Mouse (Mus musculus): ENCODE results near the gene Camk2b.
"Not testable (repeated sequence)": the region's sequence is repeated elsewhere in the genome, so short reads cannot be mapped to it uniquely, and the experiment has no call there.

The Camk2b gene

GRCm38 (mm10) chr11:5979088-5979487 is 87.1 kb downstream of the Camk2b start:
- no peak for DNase-seq

- DNase-seq, result no peak
Measured at GRCm38 (mm10) chr11:5976106-5976505, 90.1 kb downstream of the Camk2b start.

- no peak for DNase-seq
Measured at GRCm38 (mm10) chr11:5975068-5975467, 91.1 kb downstream of the Camk2b start.

- DNase-seq, result no peak
Measured at GRCm38 (mm10) chr11:5974053-5974452, 92.1 kb downstream of the Camk2b start.

- no peak for DNase-seq
Measured at GRCm38 (mm10) chr11:5973151-5973550, 93.0 kb downstream of the Camk2b start.

GRCm38 (mm10) chr11:5971202-5971601 is 95.0 kb downstream of the Camk2b start:
- no peak for DNase-seq

GRCm38 (mm10) chr11:5968223-5968622 is 97.9 kb downstream of the Camk2b start:
- no peak for DNase-seq

GRCm38 (mm10) chr11:5966751-5967150 is 99.4 kb downstream of the Camk2b start:
- DNase-seq, result no peak

GRCm38 (mm10) chr11:5965865-5966264 is 100.3 kb downstream of the Camk2b start:
- no peak for DNase-seq

GRCm38 (mm10) chr11:5960051-5960450 is 106.1 kb downstream of the Camk2b start:
- DNase-seq, result no peak

- peak; percentile 94 for DNase-seq
Measured at GRCm38 (mm10) chr11:5955546-5956276, 110.5 kb downstream of the Camk2b start, which contains the start of gene Ykt6. Gene Ykt6 (plus strand): TSS chr11:5955693.

GRCm38 (mm10) chr11:5954965-5955504 is 111.1 kb downstream of the Camk2b start:
- peak; percentile 46 for DNase-seq

GRCm38 (mm10) chr11:5954435-5954834 is 111.7 kb downstream of the Camk2b start:
- no peak for DNase-seq

GRCm38 (mm10) chr11:5953130-5953765 is 112.9 kb downstream of the Camk2b start:
- DNase-seq, result no peak

- DNase-seq, result no peak
Measured at GRCm38 (mm10) chr11:5952501-5952900, 113.7 kb downstream of the Camk2b start.

- DNase-seq, result no peak
Measured at GRCm38 (mm10) chr11:5949586-5950352, 116.4 kb downstream of the Camk2b start, which contains the start of gene Gck. Gene Gck (minus strand): TSS chr11:5950081.

- no peak for DNase-seq
Measured at GRCm38 (mm10) chr11:5948546-5949250, 117.5 kb downstream of the Camk2b start.

- no peak for DNase-seq
Measured at GRCm38 (mm10) chr11:5947796-5948195, 118.4 kb downstream of the Camk2b start.

GRCm38 (mm10) chr11:5945096-5945495 is 121.1 kb downstream of the Camk2b start:
- DNase-seq, result no peak

- DNase-seq, result no peak
Measured at GRCm38 (mm10) chr11:5942966-5943365, 123.2 kb downstream of the Camk2b start.

GRCm38 (mm10) chr11:5934531-5934930 is 131.6 kb downstream of the Camk2b start:
- not testable (repeated sequence) for DNase-seq

GRCm38 (mm10) chr11:5931947-5932346 is 134.2 kb downstream of the Camk2b start:
- not testable (repeated sequence) for DNase-seq

GRCm38 (mm10) chr11:5930578-5930977 is 135.6 kb downstream of the Camk2b start:
- DNase-seq, result no peak
